Mouse (Mus musculus): ENCODE results near the gene Cenpi.
"Not testable (repeated sequence)": the region's sequence is repeated elsewhere in the genome, so short reads cannot be mapped to it uniquely, and the experiment has no call there.

Cenpi gene

DNA sequence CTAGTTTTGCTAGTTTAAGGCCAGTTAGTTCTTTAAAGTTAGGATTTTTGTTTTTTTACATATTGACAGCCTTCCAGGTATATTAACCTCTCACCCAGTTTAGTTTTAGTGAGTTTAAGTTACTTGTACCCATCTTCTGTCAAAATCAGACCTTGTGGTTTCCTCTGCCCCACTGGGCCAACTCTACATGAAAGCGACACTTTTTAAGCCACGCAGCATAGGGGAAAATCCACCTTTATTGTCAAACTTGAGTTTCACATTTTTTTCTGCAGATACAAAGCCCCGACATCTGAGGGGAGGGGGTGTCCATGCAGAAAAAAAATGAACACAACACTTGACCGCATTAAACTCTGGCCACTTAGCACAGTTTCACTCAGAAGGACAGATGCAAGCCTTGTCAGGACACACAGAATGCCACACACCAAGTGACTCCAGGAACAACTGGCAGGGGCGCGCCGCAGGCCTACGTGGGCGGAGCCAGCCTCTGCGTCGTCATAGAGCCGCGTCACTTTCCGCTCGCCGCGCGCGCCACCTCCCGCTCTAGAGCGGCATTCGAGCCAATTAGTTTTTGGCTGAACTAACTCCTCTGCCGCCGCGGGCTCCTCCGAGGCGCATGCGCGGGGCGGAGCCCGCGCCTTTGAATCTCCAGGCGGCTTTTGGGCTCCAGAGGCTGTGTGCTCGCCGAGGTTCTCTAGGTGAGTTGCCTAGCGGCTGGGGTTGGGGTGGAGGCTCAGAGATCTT is at the start of gene Cenpi:
Gene Cenpi, plus strand, starts transcription at position 551 of the 741 bp plus-strand sequence.
- peak; percentile 58 to 77 for DNase-seq (ENCODE audit: low spot score in 2 of 2)

- DNase-seq (ENCODE audit: low spot score in 2 of 2), result no peak
These were observed 46.7 kb upstream of the Cenpi start for GRCm38 (mm10) chrX:134261191-134261590.

GRCm38 (mm10) chrX:134262129-134262528 is 45.8 kb upstream of the Cenpi start:
- no peak for DNase-seq (ENCODE audit: low spot score in 2 of 2)

GRCm38 (mm10) chrX:134275715-134276114 is 32.2 kb upstream of the Cenpi start:
- no peak for DNase-seq (ENCODE audit: low spot score in 2 of 2)

GRCm38 (mm10) chrX:134276275-134277160 is 31.4 kb upstream of the Cenpi start, which contains the start of gene Trmt2b:
Gene Trmt2b (minus strand): TSS chrX:134276984.
- peak; percentile 33 to 37 for DNase-seq (ENCODE audit: low spot score in 2 of 2)

- no peak for DNase-seq (ENCODE audit: low spot score in 2 of 2)
These were observed 27.4 kb upstream of the Cenpi start for GRCm38 (mm10) chrX:134280531-134280930.

- no peak for DNase-seq (ENCODE audit: low spot score in 2 of 2)
These were observed 22.8 kb upstream of the Cenpi start for GRCm38 (mm10) chrX:134285102-134285501.

- DNase-seq (ENCODE audit: low spot score in 2 of 2), result no peak
These were observed 22.1 kb upstream of the Cenpi start for GRCm38 (mm10) chrX:134285791-134286190.

DNA sequence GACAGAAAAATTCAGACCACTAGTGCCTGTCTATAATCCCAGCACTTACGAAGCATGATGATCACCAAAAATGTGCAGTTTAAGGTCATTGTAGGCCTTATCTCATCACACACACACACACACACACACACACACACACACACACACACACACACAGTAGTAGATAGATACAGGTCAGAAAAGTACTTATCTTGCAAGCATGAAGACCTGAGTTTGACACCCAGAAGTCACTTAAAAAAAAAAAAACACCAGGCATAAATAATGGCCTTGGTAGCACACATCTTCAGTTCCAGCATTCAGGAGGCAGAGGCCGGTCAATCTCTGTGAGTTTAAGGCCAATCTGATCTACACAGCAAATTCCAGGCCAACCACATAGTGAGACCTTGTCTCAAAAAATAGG is 20.6 kb upstream of the Cenpi start:
- DNase-seq (ENCODE audit: low spot score in 2 of 2), result no peak

DNA sequence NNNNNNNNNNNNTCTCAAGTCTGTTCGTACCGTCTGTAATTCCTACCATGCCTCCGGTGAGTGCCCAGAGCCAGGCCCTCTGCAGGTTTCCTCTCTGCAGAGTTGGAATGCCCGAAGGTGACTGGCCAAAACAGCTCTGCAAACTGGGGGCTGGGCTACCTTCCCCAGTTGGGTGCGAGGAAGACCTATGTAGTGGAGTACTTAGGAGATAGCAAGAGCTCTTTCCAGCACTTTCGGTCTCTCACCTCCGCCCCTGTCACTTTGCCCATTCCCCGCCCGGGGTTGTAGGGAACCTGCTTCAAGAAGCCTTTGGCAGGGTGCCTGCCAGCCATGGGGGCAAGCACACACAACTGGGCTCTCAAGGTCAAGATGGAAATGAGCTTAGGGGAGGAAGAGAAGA is 11.6 kb upstream of the Cenpi start:
- DNase-seq (ENCODE audit: low spot score in 2 of 2), result no peak

DNA sequence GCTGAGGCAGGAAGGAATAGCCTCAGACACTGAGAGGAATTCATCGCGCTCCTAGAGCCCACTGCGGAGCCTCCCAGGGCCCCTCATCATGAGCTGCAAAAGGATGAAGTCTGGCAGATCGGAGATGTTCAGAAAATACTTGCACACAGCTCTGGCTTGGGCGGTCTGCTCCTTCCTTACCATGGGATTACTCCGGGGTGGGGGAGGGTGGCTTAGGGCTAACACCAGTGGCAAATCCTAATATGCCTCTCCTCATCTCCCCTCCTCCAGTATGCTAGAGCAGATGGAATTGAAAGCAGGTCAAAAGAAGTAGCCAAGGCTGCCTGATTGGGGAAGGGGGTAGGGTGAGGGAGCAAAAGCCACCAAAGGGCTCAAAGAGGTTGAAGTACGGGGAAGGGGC is 11.1 kb upstream of the Cenpi start:
- DNase-seq (ENCODE audit: low spot score in 2 of 2), result no peak

DNA sequence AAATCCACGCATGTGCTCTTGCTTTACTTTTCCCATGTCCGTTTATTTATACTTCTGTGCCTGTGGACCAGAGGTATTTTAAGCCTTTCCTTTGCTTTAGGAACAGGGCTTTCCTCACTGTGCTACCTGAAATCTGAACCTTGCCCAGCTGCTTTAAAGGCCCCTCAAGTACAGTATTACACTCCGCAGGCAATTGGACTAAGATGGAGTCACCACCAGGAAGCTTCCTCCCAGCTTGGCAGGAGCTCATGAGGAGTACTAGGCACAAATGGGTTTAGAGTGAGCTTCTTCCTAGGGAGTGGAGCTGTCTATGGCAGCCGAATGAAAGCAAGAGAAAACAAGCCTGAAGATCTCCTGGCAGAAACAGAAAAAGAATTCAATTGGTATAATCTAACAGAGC is 10.7 kb upstream of the Cenpi start:
- DNase-seq (ENCODE audit: low spot score in 2 of 2), result no peak

DNA sequence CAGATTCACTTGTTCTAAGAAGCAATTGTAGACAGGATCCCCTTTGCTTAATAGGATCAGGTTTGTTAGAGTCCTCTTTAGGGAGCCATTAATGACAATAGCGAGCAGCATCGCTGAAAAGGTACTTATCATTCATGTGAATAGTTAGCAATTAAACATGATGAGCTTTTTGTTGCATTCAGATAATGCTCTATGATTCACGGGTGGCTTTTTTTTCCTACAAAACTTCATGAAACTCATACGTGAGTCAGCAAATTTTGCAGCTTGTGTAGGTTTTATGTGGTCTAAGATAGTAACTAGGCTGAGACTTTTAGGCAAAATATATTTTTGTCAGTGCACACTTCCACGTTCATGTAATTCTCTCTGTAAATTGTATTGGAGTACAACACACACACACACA is 7.7 kb upstream of the Cenpi start:
- DNase-seq (ENCODE audit: low spot score in 2 of 2), result no peak

GRCm38 (mm10) chrX:134303287-134303686 is 4.6 kb upstream of the Cenpi start:
- DNase-seq (ENCODE audit: low spot score in 2 of 2), result no peak

- no peak for DNase-seq (ENCODE audit: low spot score in 2 of 2)
These were observed 371 bp downstream of the Cenpi start for GRCm38 (mm10) chrX:134308275-134308634.

DNA sequence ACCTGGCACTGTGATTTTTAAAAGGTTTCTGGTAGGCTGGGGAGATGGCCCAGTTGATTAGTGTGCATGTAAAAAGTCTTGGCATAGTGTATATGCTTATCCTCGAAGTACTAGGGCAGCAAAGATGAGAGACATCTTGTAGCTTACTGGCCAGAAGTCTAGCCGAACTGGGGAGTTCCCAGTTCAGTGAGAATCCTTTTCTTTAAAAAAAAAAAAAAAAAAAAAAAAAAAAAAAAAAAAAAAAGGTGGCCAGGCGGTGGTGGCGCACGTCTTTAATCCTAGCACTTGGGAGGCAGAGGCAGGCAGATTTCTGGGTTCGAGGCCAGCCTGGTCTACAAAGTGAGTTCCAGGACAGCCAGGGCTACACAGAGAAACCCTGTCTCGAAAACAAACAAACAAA is 3.3 kb downstream of the Cenpi start:
- not testable (repeated sequence) for DNase-seq (ENCODE audit: low spot score in 2 of 2)

GRCm38 (mm10) chrX:134319153-134319932 is 11.5 kb downstream of the Cenpi start:
- peak in 1 of 2 experiments; percentile 9 for DNase-seq (ENCODE audit: low spot score in 2 of 2)

GRCm38 (mm10) chrX:134333280-134333679 is 25.4 kb downstream of the Cenpi start:
- DNase-seq (ENCODE audit: low spot score in 2 of 2), result no peak

DNA sequence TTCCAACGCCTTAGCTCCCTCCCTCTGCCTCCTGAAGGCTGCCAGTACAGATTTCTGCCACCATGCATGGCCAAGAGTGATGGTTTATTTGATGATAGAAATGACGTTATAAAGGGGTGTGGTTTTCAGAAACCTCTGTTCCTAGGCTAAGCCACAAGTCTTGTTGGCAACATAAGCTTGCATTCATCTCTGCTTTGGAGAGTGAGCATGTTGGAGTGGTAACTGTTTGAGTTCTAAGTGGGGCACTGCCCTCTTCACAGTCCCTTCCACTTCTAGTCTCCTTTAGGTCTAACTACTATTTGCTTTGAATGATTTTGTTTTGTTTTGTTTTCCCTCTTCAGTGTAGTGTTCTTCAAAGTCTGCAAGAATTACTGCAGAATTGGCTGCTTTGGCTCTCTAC is 34.9 kb downstream of the Cenpi start:
- DNase-seq (ENCODE audit: low spot score in 2 of 2), result no peak

DNA sequence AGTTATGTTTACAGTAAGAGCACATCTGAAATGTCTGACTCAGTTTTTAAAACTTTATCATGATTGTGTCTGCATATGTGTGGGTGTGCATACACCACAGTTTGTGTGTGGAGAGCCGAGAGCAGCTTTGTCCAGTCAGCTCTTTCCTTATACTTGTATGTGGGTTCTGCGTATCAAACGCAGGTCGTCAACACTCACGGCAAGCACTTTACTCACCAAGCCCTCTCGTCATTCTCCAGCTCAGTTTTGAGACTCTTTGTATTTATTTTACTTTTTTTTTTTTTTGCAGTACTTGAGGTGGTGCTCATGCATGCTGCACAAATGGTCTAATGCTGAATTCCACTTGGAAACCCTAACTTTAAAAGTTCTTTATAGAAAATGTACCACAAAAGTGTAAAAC is 42.3 kb downstream of the Cenpi start:
- no peak for DNase-seq (ENCODE audit: low spot score in 2 of 2)

DNA sequence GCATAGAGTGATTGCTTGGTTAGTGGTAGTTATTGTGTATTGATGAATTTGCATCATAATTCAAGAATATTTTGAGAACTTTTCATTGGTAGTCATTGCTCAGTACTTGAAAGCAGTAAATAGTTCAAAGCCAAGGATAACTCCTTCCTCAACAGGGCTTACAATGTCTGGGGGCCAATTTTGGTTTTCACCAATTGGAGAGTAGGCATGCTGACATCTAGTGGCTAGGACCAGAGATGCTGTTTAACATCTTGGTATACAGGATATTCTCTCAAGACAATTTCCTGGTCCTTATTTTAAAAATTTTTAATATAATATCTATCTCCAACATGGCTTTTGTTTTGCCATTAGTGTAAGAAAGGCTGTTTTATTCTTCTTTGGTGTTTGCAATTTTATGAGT is 46.0 kb downstream of the Cenpi start:
- no peak for DNase-seq (ENCODE audit: low spot score in 2 of 2)

GRCm38 (mm10) chrX:134359336-134359735 is 51.5 kb downstream of the Cenpi start:
- no peak for DNase-seq (ENCODE audit: low spot score in 2 of 2)
